Mouse (Mus musculus) testis, adult 2 months (tissue): ENCODE data around the gene Slc6a13. TPM values are rescaled to one million over a fixed set of nuclear protein-coding genes. Genes with fewer than 3 reads are reported as not detected.

Experiments
- H3K27ac ChIP-seq: fragments of 200-500 bp; 2 replicates; pipeline ENCODE4 v1.5.1; 2012; ENCODE audit warnings: low read depth, low read length; ENCODE audit not compliant: control insufficient read depth, insufficient read depth
- H3K27me3 ChIP-seq: fragments of 200-500 bp; 2 replicates; pipeline ENCODE4 v1.6.1; 2012; ENCODE audit warnings: mild to moderate bottlenecking, low read length, moderate library complexity; ENCODE audit not compliant: control insufficient read depth, insufficient read depth
- H3K36me3 ChIP-seq: fragments of 200-500 bp; 2 replicates; pipeline ENCODE4 v1.6.1; 2012; ENCODE audit warnings: mild to moderate bottlenecking, low read length; ENCODE audit not compliant: control insufficient read depth, insufficient read depth
- H3K4me1 ChIP-seq: fragments of 200-500 bp; 2 replicates; pipeline ENCODE4 v1.6.1; 2012; ENCODE audit warnings: low read length; ENCODE audit not compliant: control insufficient read depth, insufficient read depth
- H3K4me3 ChIP-seq: fragments of 200-500 bp; 2 replicates; pipeline ENCODE4 v1.5.1; 2012; ENCODE audit warnings: low read depth, mild to moderate bottlenecking, low read length, moderate library complexity, mixed read lengths; ENCODE audit not compliant: control insufficient read depth
- CTCF ChIP-seq: fragments of 200-500 bp; IDR thresholded peaks from 2 replicates; pipeline ENCODE4 v1.5.1; 2012; ENCODE audit warnings: low read depth, mild to moderate bottlenecking, inconsistent platforms, low read length, moderate library complexity; ENCODE audit not compliant: control insufficient read depth, insufficient read depth, insufficient replicate concordance
- POLR2A ChIP-seq: fragments of 200-500 bp; IDR thresholded peaks from 2 replicates; pipeline ENCODE4 v1.6.1; 2012; ENCODE audit warnings: low read depth, mild to moderate bottlenecking, inconsistent platforms, low read length, moderate library complexity; ENCODE audit not compliant: control insufficient read depth
- polyA plus RNA-seq: library from polyadenylated mRNA; depleted of rRNA; stranded (reverse); fragments of >200 nt; gene quantifications from 2 replicates; pipeline ENCODE4 v1.2.3, GENCODE M21; 2012; rRNA removed

Gene Slc6a13
- polyA plus RNA-seq, result 0.86 and 0.96 TPM in 2 replicates

- H3K36me3 ChIP-seq, result no peaks in the 10 kb centered on the region
- H3K4me1 ChIP-seq, result no peaks in the 10 kb centered on the region; the same call in 1 of the 2 replicates
- no peak within 1 kb of the TSS for H3K27ac ChIP-seq
- H3K4me3 ChIP-seq, result no peak within 1 kb of the TSS
- TF ChIP-seq POLR2A (no peak), CTCF (no peak)
- H3K27me3 ChIP-seq, result no peaks in the 10 kb centered on the region
Observed at GRCm38 (mm10) chr6:121299954-121300353, at the start of gene Slc6a13. Gene Slc6a13, plus strand, starts transcription at chr6:121300227.

- Histone ChIP-seq H3K36me3 (no peaks in the 10 kb centered on the region), H3K27ac (no peak overlapping the region), H3K4me1 (peaks cover 3% of the 10 kb centered on the region), H3K4me3 (no peak overlapping the region), H3K27me3 (no peaks in the 10 kb centered on the region)
- TF ChIP-seq POLR2A (no peak), CTCF (no peak)
Observed at GRCm38 (mm10) chr6:121250406-121250805, 49.6 kb upstream of the Slc6a13 start.

- Histone ChIP-seq H3K27me3 (no peaks in the 10 kb centered on the region), H3K4me3 (no peak overlapping the region), H3K27ac (no peak overlapping the region), H3K36me3 (no peaks in the 10 kb centered on the region), H3K4me1 (peaks cover 3% of the 10 kb centered on the region)
- TF ChIP-seq CTCF (no peak), POLR2A (no peak)
Observed at GRCm38 (mm10) chr6:121251256-121251655, 48.8 kb upstream of the Slc6a13 start.

- peaks cover 3% of the 10 kb centered on the region for H3K4me1 ChIP-seq
- no peak overlapping the region for H3K27ac ChIP-seq
- TF ChIP-seq CTCF (peak; percentile 30; the same call in 1 of the 2 replicates), POLR2A (no peak)
- H3K36me3 ChIP-seq, result no peaks in the 10 kb centered on the region
- no peak overlapping the region for H3K4me3 ChIP-seq
- no peaks in the 10 kb centered on the region for H3K27me3 ChIP-seq
Observed at GRCm38 (mm10) chr6:121260548-121260947, 39.5 kb upstream of the Slc6a13 start.

GRCm38 (mm10) chr6:121261233-121261632, 38.8 kb upstream of the Slc6a13 start:
- Histone ChIP-seq H3K4me1 (no peaks in the 10 kb centered on the region), H3K27me3 (no peaks in the 10 kb centered on the region), H3K36me3 (no peaks in the 10 kb centered on the region), H3K4me3 (no peak overlapping the region), H3K27ac (no peak overlapping the region)
- TF ChIP-seq POLR2A, result no peak
- no peak for TF ChIP-seq CTCF

GRCm38 (mm10) chr6:121262004-121262403, 38.0 kb upstream of the Slc6a13 start:
- no peak for TF ChIP-seq POLR2A
- no peak for TF ChIP-seq CTCF
- Histone ChIP-seq H3K27me3 (no peaks in the 10 kb centered on the region), H3K36me3 (no peaks in the 10 kb centered on the region), H3K4me3 (no peak overlapping the region), H3K4me1 (no peaks in the 10 kb centered on the region), H3K27ac (no peak overlapping the region)

- no peak overlapping the region for H3K4me3 ChIP-seq
- no peak overlapping the region for H3K27ac ChIP-seq
- H3K36me3 ChIP-seq, result no peaks in the 10 kb centered on the region
- H3K4me1 ChIP-seq, result no peaks in the 10 kb centered on the region
- TF ChIP-seq POLR2A (no peak), CTCF (no peak)
- no peaks in the 10 kb centered on the region for H3K27me3 ChIP-seq
Observed at GRCm38 (mm10) chr6:121262496-121262895, 37.5 kb upstream of the Slc6a13 start.

GRCm38 (mm10) chr6:121270156-121270555, 29.9 kb upstream of the Slc6a13 start:
- H3K4me1 ChIP-seq, result peaks cover 4% of the 10 kb centered on the region
- H3K27ac ChIP-seq, result no peak overlapping the region
- TF ChIP-seq POLR2A, result no peak
- TF ChIP-seq CTCF, result no peak
- no peak overlapping the region for H3K4me3 ChIP-seq
- no peaks in the 10 kb centered on the region for H3K36me3 ChIP-seq
- no peaks in the 10 kb centered on the region for H3K27me3 ChIP-seq
